Mouse (Mus musculus) layer of hippocampus, postnatal 14 days (tissue): ENCODE results near the gene Rnf152. TPM values are rescaled to one million over a fixed set of nuclear protein-coding genes. Genes with fewer than 3 reads are reported as not detected.

Experiments used
- DNase-seq, 2 experiments: peaks; one replicate each; pipeline ENCODE4 v3.0.0; 2021 to 2022; ENCODE audit warnings: low spot score in 2 of 2, mixed read lengths in 1 of 2
- total RNA-seq, 2 experiments: library from RNA; stranded (reverse); gene quantifications; 2 replicates each; pipeline ENCODE4 v1.2.3; 2021

Rnf152 gene
- total RNA-seq, 2 experiments from 2014 or later: 6.3 to 8.2 TPM

- DNase-seq: no peak
Measured at GRCm38 (mm10) chr1:105314010-105314800, 42.3 kb downstream of the Rnf152 start.

GRCm38 (mm10) chr1:105312601-105312901 lies 44.0 kb downstream of the Rnf152 start:
- no peak for DNase-seq

- no peak for DNase-seq
Measured at GRCm38 (mm10) chr1:105311899-105312600, 44.5 kb downstream of the Rnf152 start.

- DNase-seq: no peak
Measured at GRCm38 (mm10) chr1:105302164-105302563, 54.3 kb downstream of the Rnf152 start.

GRCm38 (mm10) chr1:105301764-105302163 lies 54.7 kb downstream of the Rnf152 start:
- no peak for DNase-seq

- DNase-seq: no peak
Measured at GRCm38 (mm10) chr1:105291859-105292258, 64.7 kb downstream of the Rnf152 start.

GRCm38 (mm10) chr1:105287536-105287935 lies 69.0 kb downstream of the Rnf152 start:
- no peak for DNase-seq

GRCm38 (mm10) chr1:105286906-105287305 lies 69.6 kb downstream of the Rnf152 start:
- no peak for DNase-seq

GRCm38 (mm10) chr1:105285001-105285400 lies 71.5 kb downstream of the Rnf152 start:
- DNase-seq: no peak

- DNase-seq: no peak
Measured at GRCm38 (mm10) chr1:105284116-105284515, 72.4 kb downstream of the Rnf152 start.

GRCm38 (mm10) chr1:105281277-105281676 lies 75.2 kb downstream of the Rnf152 start:
- DNase-seq: no peak

GRCm38 (mm10) chr1:105280160-105280559 lies 76.3 kb downstream of the Rnf152 start:
- no peak for DNase-seq

GRCm38 (mm10) chr1:105274500-105275194 lies 81.9 kb downstream of the Rnf152 start:
- DNase-seq: no peak

- no peak for DNase-seq
Measured at GRCm38 (mm10) chr1:105271104-105271503, 85.4 kb downstream of the Rnf152 start.

- DNase-seq: no peak
Measured at GRCm38 (mm10) chr1:105263283-105264033, 93.1 kb downstream of the Rnf152 start.

- no peak for DNase-seq
Measured at GRCm38 (mm10) chr1:105260200-105260599, 96.3 kb downstream of the Rnf152 start.

- DNase-seq: no peak
Measured at GRCm38 (mm10) chr1:105257199-105257598, 99.3 kb downstream of the Rnf152 start.

GRCm38 (mm10) chr1:105249190-105249589 lies 107.3 kb downstream of the Rnf152 start:
- no peak for DNase-seq

GRCm38 (mm10) chr1:105246651-105247050 lies 109.9 kb downstream of the Rnf152 start:
- DNase-seq: no peak

- no peak for DNase-seq
Measured at GRCm38 (mm10) chr1:105246075-105246574, 110.4 kb downstream of the Rnf152 start.
